Mouse (Mus musculus) forebrain, embryonic 12.5 days (tissue): ENCODE measurements at regions not wholly inside any gene's neighbourhood (a gene's known extent, or its start where the extent isn't known, plus 50 kb on each side); places are given as distances from the start of the nearest gene placed in this dataset.

ENCODE experiments used
- ATAC-seq: fragments of 200-750 bp; cut with Nextera tagmentation; 2 replicates; pipeline ENCODE4 v1.8.0; 2017; ENCODE audit warnings: moderate TSS enrichment; ENCODE audit not compliant: low FRiP score
- H3K27ac ChIP-seq: fragments of 300-500 bp; sonication (generic); 2 replicates; pipeline ENCODE4 v1.5.1; 2016; ENCODE audit warnings: mild to moderate bottlenecking
- H3K27me3 ChIP-seq: fragments of 300-500 bp; sonication (generic); 2 replicates; pipeline ENCODE4 v1.6.1; 2016; ENCODE audit warnings: mild to moderate bottlenecking
- H3K36me3 ChIP-seq: fragments of 300-500 bp; sonication (generic); replicated peaks from 2 replicates; pipeline ENCODE4 v1.6.1; 2016; ENCODE audit warnings: mild to moderate bottlenecking
- H3K4me1 ChIP-seq: fragments of 300-500 bp; sonication (generic); 2 replicates; pipeline ENCODE4 v1.6.1; 2016
- H3K4me2 ChIP-seq: fragments of 300-500 bp; sonication (generic); 2 replicates; pipeline ENCODE4 v1.6.1; 2016; ENCODE audit warnings: mild to moderate bottlenecking, moderate library complexity
- H3K4me3 ChIP-seq: fragments of 300-500 bp; sonication (generic); replicated peaks from 2 replicates; pipeline ENCODE4 v1.5.1; 2016; ENCODE audit warnings: mild to moderate bottlenecking
- H3K9ac ChIP-seq: fragments of 300-500 bp; sonication (generic); 2 replicates; pipeline ENCODE4 v1.6.1; 2016; ENCODE audit warnings: mild to moderate bottlenecking
- H3K9me3 ChIP-seq: fragments of 300-500 bp; sonication (generic); 2 replicates; pipeline ENCODE4 v1.6.1; 2016
- WGBS: fragments of 180-500 bp; shearing (Covaris S2); methylation state at CpG from one replicate; pipeline ENCODE4 v1.1.7; 2016; 5-methylcytosine and 5-hydroxymethylcytosine counted together

DNA sequence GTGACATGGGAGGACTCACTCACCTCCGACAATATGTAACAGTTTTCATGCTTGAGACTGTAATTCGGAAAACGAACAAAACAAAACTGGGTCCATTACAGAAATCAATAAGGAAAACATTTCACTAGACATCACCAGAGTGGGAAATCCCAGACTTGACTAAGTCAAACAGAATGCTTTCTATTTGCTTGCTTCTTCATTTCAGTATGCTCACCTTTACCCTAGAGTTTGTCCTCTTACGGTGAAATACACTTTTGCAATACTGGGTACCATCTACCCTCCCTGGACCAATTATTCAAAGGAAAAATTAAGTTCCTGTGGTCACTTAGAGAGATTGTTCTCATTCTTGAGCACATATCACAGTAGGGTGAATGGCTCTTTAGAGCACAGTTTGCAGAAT, 613.4 kb upstream of the 4930412O13Rik start:
- no peaks in the 10 kb centered on the region for H3K9me3 ChIP-seq
- no peak overlapping the region for H3K9ac ChIP-seq
- WGBS: 97% methylated on average over 4 of the region's 4 CpGs
- no peak overlapping the region for H3K4me3 ChIP-seq
- no peak for ATAC-seq
- no peak overlapping the region for H3K27ac ChIP-seq
- no peaks in the 10 kb centered on the region for H3K36me3 ChIP-seq
- H3K4me1 ChIP-seq: no peaks in the 10 kb centered on the region
- H3K27me3 ChIP-seq: no peaks in the 10 kb centered on the region
- H3K4me2 ChIP-seq: no peak overlapping the region

DNA sequence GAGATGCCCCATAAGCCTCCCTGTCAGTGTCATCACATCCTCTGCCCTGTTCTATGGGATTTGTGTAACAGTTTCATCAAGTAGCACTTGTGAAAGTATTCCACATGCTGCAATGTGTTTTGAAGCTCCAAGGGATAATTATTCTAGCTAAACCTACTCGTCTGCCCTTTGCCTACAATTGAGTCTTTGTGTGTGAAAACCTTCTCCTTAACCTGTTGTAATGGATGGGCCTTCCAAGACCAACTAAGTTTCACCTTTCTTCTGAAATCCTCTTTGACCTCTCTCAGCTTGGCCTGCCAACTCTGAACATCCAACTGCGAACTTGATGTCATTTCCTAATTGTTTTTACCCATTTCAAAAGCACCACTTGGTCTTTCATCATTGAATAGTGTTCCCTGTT, 597.6 kb upstream of the 4930412O13Rik start:
- Histone ChIP-seq H3K27me3 (no peaks in the 10 kb centered on the region), H3K9ac (no peak overlapping the region), H3K4me2 (no peak overlapping the region), H3K27ac (no peak overlapping the region), H3K4me3 (no peak overlapping the region), H3K9me3 (no peaks in the 10 kb centered on the region), H3K36me3 (no peaks in the 10 kb centered on the region), H3K4me1 (no peaks in the 10 kb centered on the region)
- WGBS: 78% methylated on average over 2 of the region's 2 CpGs
- no peak for ATAC-seq

DNA sequence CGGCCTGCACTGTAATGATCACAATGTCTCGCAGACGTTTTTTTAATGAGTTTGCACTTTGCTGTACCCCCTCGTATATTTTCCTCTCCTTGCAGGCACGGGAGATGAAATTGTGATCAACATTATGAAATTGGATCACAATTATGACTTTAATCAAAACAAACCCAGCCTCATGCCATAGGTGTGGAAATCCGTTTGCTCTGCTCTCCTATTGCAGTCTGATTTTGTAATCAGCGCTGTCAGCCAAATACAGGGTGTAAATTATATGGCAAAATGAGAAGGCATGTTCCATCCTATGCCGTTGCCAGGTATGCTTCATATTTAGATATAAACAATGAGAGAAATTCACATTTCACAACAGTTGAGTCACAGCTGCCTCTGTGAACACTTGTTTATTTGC, 595.3 kb upstream of the 4930412O13Rik start:
- Histone ChIP-seq H3K9me3 (no peaks in the 10 kb centered on the region), H3K4me1 (no peaks in the 10 kb centered on the region), H3K4me3 (no peak overlapping the region), H3K27me3 (no peaks in the 10 kb centered on the region), H3K27ac (no peak overlapping the region), H3K9ac (no peak overlapping the region), H3K4me2 (no peak overlapping the region), H3K36me3 (no peaks in the 10 kb centered on the region)
- 84% methylated on average over 8 of the region's 8 CpGs for WGBS
- ATAC-seq: no peak

DNA sequence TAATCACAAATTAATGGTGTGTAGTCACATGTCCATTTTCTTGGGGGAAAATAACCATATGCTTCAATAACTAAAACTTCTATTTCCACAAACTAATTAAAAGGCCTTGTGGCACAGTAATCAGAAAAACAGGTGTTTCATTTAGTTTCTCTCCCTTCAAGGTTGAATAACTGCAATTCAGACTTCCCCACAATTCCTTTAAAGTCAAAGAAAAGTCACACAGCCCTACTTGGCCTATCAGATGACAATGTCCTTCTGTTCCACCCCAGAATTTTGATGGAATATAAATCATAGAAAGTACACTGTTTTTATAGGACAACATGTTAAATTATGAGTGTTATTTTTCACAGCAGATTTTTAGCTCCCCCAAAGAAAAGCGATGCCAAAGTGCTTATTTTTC, 594.0 kb upstream of the 4930412O13Rik start:
- no peak overlapping the region for H3K4me2 ChIP-seq
- no peak overlapping the region for H3K4me3 ChIP-seq
- ATAC-seq: no peak
- WGBS: 98% methylated on average over 1 of the region's 1 CpGs
- H3K36me3 ChIP-seq: no peaks in the 10 kb centered on the region
- H3K27me3 ChIP-seq: no peaks in the 10 kb centered on the region
- no peaks in the 10 kb centered on the region for H3K4me1 ChIP-seq
- H3K9ac ChIP-seq: no peak overlapping the region
- no peak overlapping the region for H3K27ac ChIP-seq
- no peaks in the 10 kb centered on the region for H3K9me3 ChIP-seq

DNA sequence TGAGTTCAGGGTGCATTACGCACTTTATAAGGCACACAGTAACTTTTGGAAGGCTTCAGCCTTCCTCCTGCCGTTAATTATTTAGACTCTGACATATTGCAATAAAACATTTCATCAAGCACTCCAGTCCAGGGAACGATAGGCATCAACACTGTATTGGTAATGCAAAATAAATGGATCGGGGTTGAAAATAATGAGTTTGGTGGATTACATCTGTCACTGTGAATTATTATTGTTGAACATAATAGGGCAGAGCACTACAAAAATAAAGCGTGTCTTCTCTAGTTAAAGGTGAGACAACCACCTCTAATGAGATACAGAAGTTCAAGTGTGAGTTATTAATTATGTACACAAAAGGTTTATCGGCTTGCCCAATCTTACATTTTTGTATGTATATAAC, 593.4 kb upstream of the 4930412O13Rik start:
- Histone ChIP-seq H3K27ac (no peak overlapping the region), H3K4me3 (no peak overlapping the region), H3K36me3 (no peaks in the 10 kb centered on the region), H3K4me1 (no peaks in the 10 kb centered on the region), H3K9ac (no peak overlapping the region), H3K9me3 (no peaks in the 10 kb centered on the region), H3K27me3 (no peaks in the 10 kb centered on the region), H3K4me2 (no peak overlapping the region)
- 91% methylated on average over 6 of the region's 6 CpGs for WGBS
- no peak for ATAC-seq

DNA sequence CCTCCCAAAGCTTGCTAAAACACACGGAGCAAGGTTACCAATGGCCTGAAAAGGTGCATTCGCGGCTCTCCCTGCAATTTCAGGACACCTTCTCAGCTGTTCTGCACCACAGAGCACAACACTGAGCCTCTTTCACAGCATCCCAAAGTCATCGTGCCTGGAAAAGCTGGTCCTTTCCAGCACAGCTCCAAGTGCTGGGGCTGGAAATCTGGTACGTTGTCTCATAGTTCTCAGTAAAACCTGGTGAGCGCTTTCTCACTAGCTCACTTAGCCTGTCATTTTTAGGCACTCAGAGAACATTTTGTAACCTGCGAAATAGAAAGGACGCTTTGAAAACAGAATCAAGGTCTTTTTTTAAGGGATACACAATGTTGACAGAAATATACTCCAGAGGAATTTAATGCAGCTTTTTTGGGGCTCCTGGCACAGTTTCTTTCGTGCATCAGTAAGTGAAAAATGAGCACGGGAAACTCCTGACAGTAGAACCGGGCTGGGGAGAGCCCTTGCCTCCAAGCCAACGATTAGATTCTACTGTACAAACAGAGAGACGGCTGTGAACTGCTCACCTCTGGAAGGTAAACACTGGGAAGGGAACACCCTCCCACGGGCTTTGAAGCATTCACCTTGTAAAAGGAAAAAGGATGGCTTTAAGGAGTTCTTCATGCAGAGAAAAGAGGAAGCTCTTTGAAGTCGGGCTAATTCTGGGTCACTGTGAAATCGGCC, 549.3 kb upstream of the 4930412O13Rik start:
- Histone ChIP-seq H3K9me3 (no peaks in the 10 kb centered on the region), H3K4me3 (no peak overlapping the region), H3K9ac (no peak overlapping the region), H3K27me3 (no peaks in the 10 kb centered on the region), H3K4me2 (no peak overlapping the region), H3K27ac (no peak overlapping the region), H3K36me3 (no peaks in the 10 kb centered on the region), H3K4me1 (peaks cover 3% of the 10 kb centered on the region; the same call in 1 of the 2 replicates)
- WGBS: 41% methylated on average over 16 of the region's 16 CpGs
- no peak for ATAC-seq

DNA sequence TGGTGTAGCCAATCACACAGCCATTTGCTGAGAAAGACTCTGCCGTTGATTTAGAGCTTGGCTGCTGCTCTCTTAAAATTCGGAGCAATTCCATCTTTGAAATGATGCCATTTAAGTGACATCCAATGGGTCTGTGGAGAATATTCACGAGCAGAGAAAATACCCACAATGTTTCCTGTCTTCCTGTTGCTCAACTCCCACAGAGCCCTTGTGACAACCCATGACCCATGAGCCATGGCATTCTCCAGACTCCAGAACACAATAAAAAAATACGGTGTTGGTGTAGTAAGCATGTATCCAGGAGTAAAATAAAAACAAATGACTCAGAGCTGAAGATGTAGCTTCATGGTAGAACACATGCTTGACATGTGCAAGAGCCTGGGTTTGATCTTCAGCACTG, 532.1 kb upstream of the 4930412O13Rik start:
- Histone ChIP-seq H3K9ac (no peak overlapping the region), H3K36me3 (no peaks in the 10 kb centered on the region), H3K9me3 (no peaks in the 10 kb centered on the region), H3K4me1 (no peaks in the 10 kb centered on the region; the same call in 1 of the 2 replicates), H3K27me3 (no peaks in the 10 kb centered on the region), H3K27ac (no peak overlapping the region), H3K4me3 (no peak overlapping the region), H3K4me2 (no peak overlapping the region)
- WGBS: 83% methylated on average over 4 of the region's 4 CpGs
- ATAC-seq: no peak

DNA sequence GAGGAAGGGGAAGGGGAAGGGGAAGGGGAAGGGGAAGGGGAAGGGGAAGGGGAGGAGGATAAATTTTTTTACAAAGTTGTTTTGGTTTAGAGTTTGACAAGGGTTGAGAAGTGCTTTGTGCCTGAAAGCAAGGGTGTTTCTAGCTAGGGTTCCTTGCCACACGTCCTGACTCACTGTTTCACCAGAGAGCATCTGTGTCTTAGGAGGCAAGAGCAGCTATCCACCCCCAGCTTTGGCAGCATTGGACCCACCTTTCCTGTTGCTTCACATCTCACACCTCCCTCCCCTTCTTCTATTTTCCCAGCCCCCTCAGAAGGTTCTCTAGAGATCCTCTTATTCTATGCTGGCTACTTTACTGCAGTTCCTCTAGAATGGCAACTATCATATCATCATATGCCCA, 531.1 kb upstream of the 4930412O13Rik start:
- Histone ChIP-seq H3K27me3 (no peaks in the 10 kb centered on the region), H3K9ac (no peak overlapping the region), H3K9me3 (no peaks in the 10 kb centered on the region), H3K36me3 (no peaks in the 10 kb centered on the region), H3K4me1 (no peaks in the 10 kb centered on the region; the same call in 1 of the 2 replicates), H3K27ac (no peak overlapping the region), H3K4me3 (no peak overlapping the region), H3K4me2 (no peak overlapping the region)
- ATAC-seq: no peak
- WGBS: 61% methylated on average over 1 of the region's 1 CpGs

DNA sequence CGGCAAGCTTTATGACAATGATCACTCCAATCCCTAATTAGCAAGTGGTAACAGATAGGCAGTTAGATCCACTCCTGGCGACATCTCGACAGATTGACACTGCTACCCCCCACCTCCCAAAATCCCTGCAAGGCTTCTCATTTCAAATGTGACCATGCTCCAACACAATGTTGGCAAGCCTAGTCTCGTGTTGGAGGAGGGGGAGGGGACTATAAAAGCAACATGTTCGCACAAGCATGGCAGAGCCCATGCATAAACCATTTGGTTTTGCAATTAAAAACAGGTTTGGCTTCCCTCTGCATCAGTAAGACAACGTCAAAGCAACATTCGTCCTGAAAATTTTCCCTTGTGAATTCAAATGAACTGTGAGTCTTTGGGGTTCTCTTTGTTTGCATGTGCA, 528.9 kb upstream of the 4930412O13Rik start:
- no peak for ATAC-seq
- Histone ChIP-seq H3K27me3 (no peaks in the 10 kb centered on the region), H3K4me2 (no peak overlapping the region), H3K4me1 (no peaks in the 10 kb centered on the region; the same call in 1 of the 2 replicates), H3K27ac (no peak overlapping the region), H3K9me3 (no peaks in the 10 kb centered on the region), H3K9ac (no peak overlapping the region), H3K36me3 (no peaks in the 10 kb centered on the region), H3K4me3 (no peak overlapping the region)
- WGBS: 51% methylated on average over 7 of the region's 7 CpGs

DNA sequence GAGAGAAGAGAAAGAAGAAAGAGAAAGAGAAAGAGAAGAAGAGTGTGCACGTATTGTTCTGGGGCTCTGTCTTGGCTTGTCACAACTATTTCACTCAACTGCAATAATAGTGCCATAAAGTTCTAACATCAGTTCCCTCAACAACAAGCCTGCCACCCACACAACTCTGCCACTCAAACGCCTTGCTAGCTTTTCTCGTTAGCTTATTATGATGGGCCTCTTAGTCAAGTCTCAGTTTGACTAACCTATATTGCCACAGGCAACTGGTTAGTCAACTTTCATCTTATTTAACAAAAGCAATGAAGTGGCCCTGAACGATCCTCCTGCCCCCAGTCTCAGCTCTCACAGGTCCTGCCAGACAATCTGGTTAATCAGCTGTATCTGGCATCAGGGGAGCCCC, 521.0 kb upstream of the 4930412O13Rik start:
- Histone ChIP-seq H3K27ac (no peak overlapping the region), H3K4me3 (no peak overlapping the region), H3K27me3 (no peaks in the 10 kb centered on the region), H3K4me1 (no peaks in the 10 kb centered on the region), H3K36me3 (no peaks in the 10 kb centered on the region), H3K4me2 (no peak overlapping the region), H3K9me3 (no peaks in the 10 kb centered on the region), H3K9ac (no peak overlapping the region)
- no peak for ATAC-seq
- 66% methylated on average over 4 of the region's 4 CpGs for WGBS

DNA sequence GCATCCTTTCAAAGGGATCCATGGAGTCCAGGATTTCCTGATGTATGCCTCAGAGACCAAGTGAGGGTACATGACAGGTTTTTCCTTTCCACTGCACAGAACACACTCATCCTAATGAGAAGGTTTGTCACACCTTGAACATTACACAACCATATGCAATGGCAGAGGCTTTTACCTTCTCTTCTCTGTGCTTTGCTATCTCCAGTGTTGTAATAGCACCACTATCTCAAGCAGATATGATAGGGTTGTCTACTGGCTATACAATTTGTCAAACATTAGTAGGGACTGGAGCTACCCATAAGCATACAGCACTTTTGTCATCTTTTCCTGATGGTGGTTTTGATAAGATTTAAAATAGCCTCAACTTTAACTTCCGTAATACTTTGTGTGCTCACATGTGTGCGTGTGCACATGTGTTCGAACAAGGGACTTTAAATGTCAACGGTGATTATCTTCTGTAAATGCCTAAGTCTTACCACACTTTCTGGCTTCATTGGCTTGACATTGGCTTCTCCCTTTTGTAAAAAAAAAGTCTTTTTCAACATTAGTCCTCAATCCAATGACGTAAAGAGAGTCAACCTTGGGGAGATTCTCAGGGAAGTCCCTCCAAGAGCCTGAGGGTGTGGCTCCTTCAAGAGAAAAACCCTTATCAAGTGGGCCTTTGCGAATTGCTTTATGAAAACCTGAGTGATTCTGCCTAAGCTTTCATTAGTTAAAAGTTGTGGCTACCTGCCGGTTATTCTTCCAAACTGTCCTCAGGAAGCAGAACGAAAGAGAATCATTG, 513.1 kb upstream of the 4930412O13Rik start:
- H3K4me3 ChIP-seq: no peak overlapping the region
- no peaks in the 10 kb centered on the region for H3K4me1 ChIP-seq
- WGBS: 94% methylated on average over 8 of the region's 8 CpGs
- no peaks in the 10 kb centered on the region for H3K36me3 ChIP-seq
- H3K27ac ChIP-seq: no peak overlapping the region
- no peak overlapping the region for H3K4me2 ChIP-seq
- no peaks in the 10 kb centered on the region for H3K27me3 ChIP-seq
- no peak for ATAC-seq
- no peaks in the 10 kb centered on the region for H3K9me3 ChIP-seq
- no peak overlapping the region for H3K9ac ChIP-seq

DNA sequence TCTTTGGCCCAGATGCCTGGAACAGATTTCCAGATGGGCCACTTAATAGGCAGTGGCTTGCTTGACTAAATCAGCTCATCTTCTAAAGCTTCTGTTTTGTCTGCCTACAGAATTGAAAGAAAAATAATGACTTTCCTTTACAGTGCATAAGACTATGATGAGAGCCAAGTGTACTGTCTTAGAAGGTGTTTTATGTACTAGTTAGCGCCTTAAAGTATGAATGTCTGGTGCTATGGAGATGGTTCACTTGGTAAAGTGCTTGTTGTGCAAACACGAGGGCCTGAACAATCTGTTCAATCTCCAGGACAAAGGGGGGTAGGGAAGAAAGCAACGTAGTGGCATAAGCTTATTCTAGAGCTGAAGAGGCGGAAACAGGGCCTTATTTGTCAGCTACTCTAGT, 511.5 kb upstream of the 4930412O13Rik start:
- Histone ChIP-seq H3K9ac (no peak overlapping the region), H3K36me3 (no peaks in the 10 kb centered on the region), H3K27me3 (no peaks in the 10 kb centered on the region), H3K4me1 (no peaks in the 10 kb centered on the region), H3K27ac (no peak overlapping the region), H3K4me2 (no peak overlapping the region), H3K9me3 (no peaks in the 10 kb centered on the region), H3K4me3 (no peak overlapping the region)
- WGBS: 66% methylated on average over 4 of the region's 4 CpGs
- ATAC-seq: no peak

DNA sequence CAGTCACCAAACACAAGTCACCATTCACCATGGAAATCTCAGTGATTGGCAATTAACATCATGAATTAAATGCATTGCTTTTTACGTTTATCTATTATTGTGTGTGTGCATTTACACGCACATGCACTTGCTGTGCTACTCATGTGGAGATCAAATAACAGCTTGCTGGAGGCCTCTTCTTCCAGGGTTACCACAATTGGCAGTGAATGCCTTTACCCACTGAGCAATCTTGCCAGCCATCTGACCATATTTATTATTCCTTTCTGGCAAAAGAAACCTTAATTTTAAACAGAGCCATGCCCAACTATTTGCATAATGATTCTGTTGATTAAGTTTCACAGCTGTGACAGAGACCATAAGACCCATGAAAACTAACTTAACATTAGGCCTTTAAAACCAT, 494.5 kb upstream of the 4930412O13Rik start:
- no peak for ATAC-seq
- WGBS: 47% methylated on average over 2 of the region's 2 CpGs
- Histone ChIP-seq H3K27ac (no peak overlapping the region), H3K9ac (no peak overlapping the region), H3K4me1 (0 out of 2 replicates have a peak, but pooled peaks cover 4% of the 10 kb centered on the region), H3K36me3 (no peaks in the 10 kb centered on the region), H3K4me2 (no peak overlapping the region), H3K9me3 (no peaks in the 10 kb centered on the region), H3K4me3 (no peak overlapping the region), H3K27me3 (no peaks in the 10 kb centered on the region)
